10 mouse cellular contexts compared by ENCODE assay signal in the genomic region with DNA sequence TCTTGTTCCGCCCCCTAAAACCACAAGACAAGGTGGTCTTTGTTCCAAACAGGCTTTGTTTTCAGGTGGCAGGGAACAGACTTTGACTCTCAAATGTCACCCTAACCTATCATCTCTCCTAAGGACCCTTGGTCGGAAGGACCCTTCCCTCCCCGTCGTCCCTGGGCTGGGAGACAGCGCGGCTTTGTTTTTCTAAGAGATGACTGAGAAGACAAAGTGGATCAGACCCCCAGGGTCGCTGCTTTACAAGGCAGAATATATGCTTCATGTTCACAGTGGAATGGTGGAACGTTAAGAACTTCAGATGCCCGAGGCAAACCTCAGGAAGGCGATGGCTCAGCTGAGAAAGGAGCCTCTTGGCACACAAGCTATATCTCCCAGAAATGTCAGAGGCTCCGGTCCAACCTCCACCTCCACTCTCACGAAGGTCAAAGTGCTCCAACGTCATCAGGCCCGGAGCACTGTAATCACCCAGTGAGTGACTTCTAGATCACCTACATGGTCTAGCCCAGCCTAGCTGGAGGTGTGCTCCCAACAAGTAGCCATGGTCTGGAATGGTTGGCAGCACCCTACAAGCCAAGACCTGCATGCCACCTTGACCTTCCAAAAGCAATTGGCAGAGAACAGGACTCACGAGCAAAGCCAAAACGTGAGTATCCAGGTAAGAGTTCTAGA. TPM values are rescaled to one million over a fixed set of nuclear protein-coding genes. Genes with fewer than 3 reads are reported as not detected.
DNase-seq lines count a peak whose midpoint lies in the region; ATAC-seq and TF ChIP-seq lines count a peak whose summit lies in the region.
"Had no signal": no experiment of that assay in that cellular context is flagged by ENCODE, and none has a peak within 500 bp of the region (broad histone marks: within the 10 kb centered on the region; RNA-seq: fewer than 3 reads in every experiment).

No protein-coding gene starts in this region.

- no peaks in the 10 kb centered on the region for H3K36me3 ChIP-seq in heart, embryonic 11.5 days (ENCODE audit: control insufficient read depth, insufficient read depth, low read length)
- H3K36me3 ChIP-seq in ES-Bruce4 (ENCODE audit: control insufficient read depth, insufficient read depth, low read length, poor library complexity, severe bottlenecking) = no peaks in the 10 kb centered on the region
- no peaks in the 10 kb centered on the region for H3K36me3 ChIP-seq in forebrain, embryonic 16.5 days (ENCODE audit: control insufficient read depth, insufficient read depth)
- H3K36me3 ChIP-seq in limb, embryonic 15.5 days = no peaks in the 10 kb centered on the region

- H3K9ac ChIP-seq in heart, embryonic 11.5 days (ENCODE audit: low read depth, low read length) = peak overlapping the region; percentile 66
- H3K9ac ChIP-seq in ES-Bruce4 (ENCODE audit: low read depth, poor library complexity, severe bottlenecking) = peak overlapping the region; percentile 45
- peak overlapping the region; percentile 54 for H3K9ac ChIP-seq in forebrain, embryonic 16.5 days (replicated peaks; ENCODE audit: low read depth, low read length)
- H3K9ac ChIP-seq in limb, embryonic 15.5 days = no peak overlapping the region

- no peak for TF ChIP-seq POLR2A in ES-Bruce4 (IDR thresholded peaks at IDR 0.05; ENCODE audit: insufficient read depth, low read length)

- ATAC-seq in heart, embryonic 11.5 days (replicated peaks; ENCODE audit: insufficient number of reproducible peaks, low FRiP score, low TSS enrichment) = no peak
- ATAC-seq in forebrain, embryonic 16.5 days = no peak
- ATAC-seq in limb, embryonic 15.5 days (ENCODE audit: insufficient number of reproducible peaks, low FRiP score, low TSS enrichment, low read depth) = no peak

- H3K4me3 ChIP-seq in heart, embryonic 11.5 days (ENCODE audit: low read depth, low read length) = no peak overlapping the region
- H3K4me3 ChIP-seq in ES-Bruce4 (ENCODE audit: low read depth, low read length) = no peak overlapping the region
- no peak overlapping the region for H3K4me3 ChIP-seq in forebrain, embryonic 16.5 days (replicated peaks; ENCODE audit: low read length)
- peak overlapping the region; percentile 19; the same call in 1 of the 2 replicates for H3K4me3 ChIP-seq in limb, embryonic 15.5 days

- TF ChIP-seq EP300 in ES-Bruce4 (IDR thresholded peaks at IDR 0.05; ENCODE audit: insufficient read depth, low read depth, low read length) = no peak

- no peaks in the 10 kb centered on the region for H3K27me3 ChIP-seq in heart, embryonic 11.5 days (ENCODE audit: control insufficient read depth, insufficient read depth, low read length)
- no peaks in the 10 kb centered on the region for H3K27me3 ChIP-seq in ES-Bruce4 (ENCODE audit: control insufficient read depth, insufficient read depth, low read length, poor library complexity, severe bottlenecking)
- no peaks in the 10 kb centered on the region for H3K27me3 ChIP-seq in forebrain, embryonic 16.5 days (replicated peaks; ENCODE audit: control insufficient read depth, insufficient read depth, low read length)
- no peaks in the 10 kb centered on the region for H3K27me3 ChIP-seq in limb, embryonic 15.5 days

- TF ChIP-seq CTCF in ES-Bruce4 (IDR thresholded peaks at IDR 0.05; ENCODE audit: low read depth, low read length) = no peak

- H3K27ac ChIP-seq in heart, embryonic 11.5 days (ENCODE audit: low read depth, low read length) = peak overlapping the region; percentile 96
- peak overlapping the region; percentile 89 for H3K27ac ChIP-seq in ES-Bruce4 (ENCODE audit: insufficient read depth, low read length)
- H3K27ac ChIP-seq in forebrain, embryonic 16.5 days (ENCODE audit: low read length) = peak overlapping the region; percentile 65; the same call in 1 of the 2 replicates
- H3K27ac ChIP-seq in limb, embryonic 15.5 days = peak overlapping the region; percentile 88

- no peaks in the 10 kb centered on the region for H3K9me3 ChIP-seq in heart, embryonic 11.5 days (replicated peaks; ENCODE audit: control insufficient read depth, low read length)
- no peaks in the 10 kb centered on the region for H3K9me3 ChIP-seq in ES-Bruce4 (replicated peaks; ENCODE audit: control insufficient read depth, insufficient read depth, low read length, poor library complexity, severe bottlenecking)
- no peaks in the 10 kb centered on the region for H3K9me3 ChIP-seq in forebrain, embryonic 16.5 days (ENCODE audit: control insufficient read depth, low read length)
- no peaks in the 10 kb centered on the region for H3K9me3 ChIP-seq in limb, embryonic 15.5 days

- H3K4me2 ChIP-seq in heart, embryonic 11.5 days = peak overlapping the region; percentile 53
- peak overlapping the region; percentile 40 for H3K4me2 ChIP-seq in forebrain, embryonic 16.5 days (ENCODE audit: low read length)
- H3K4me2 ChIP-seq in limb, embryonic 15.5 days = peak overlapping the region; percentile 44; the same call in 1 of the 2 replicates

- H3K4me1 ChIP-seq in heart, embryonic 11.5 days (ENCODE audit: control insufficient read depth, insufficient read depth, low read length) = peaks cover 88% of the 10 kb centered on the region
- peaks cover 24% of the 10 kb centered on the region for H3K4me1 ChIP-seq in ES-Bruce4 (ENCODE audit: control insufficient read depth, insufficient read depth, low read length)
- H3K4me1 ChIP-seq in forebrain, embryonic 16.5 days (replicated peaks; ENCODE audit: control insufficient read depth, insufficient read depth, low read length) = peaks cover 68% of the 10 kb centered on the region
- H3K4me1 ChIP-seq in limb, embryonic 15.5 days = peaks cover 86% of the 10 kb centered on the region

- 22% methylated on average over 16 of the region's 16 CpGs for WGBS in heart, embryonic 11.5 days (ENCODE audit: insufficient replicate concordance)
- 33% methylated on average over 16 of the region's 16 CpGs for WGBS in forebrain, embryonic 16.5 days
- WGBS in limb, embryonic 15.5 days = 23% methylated on average over 16 of the region's 16 CpGs

- no peak for DNase-seq in heart, adult 9 months (ENCODE audit: low spot score in 2 of 2)
- no peak for DNase-seq in layer of hippocampus, adult 11-12 months (ENCODE audit: low spot score)
- DNase-seq in B cell, adult 2 months = no peak
- no peak for DNase-seq in thymus, postnatal 4 days
- DNase-seq: cerebellum, adult 18-20 months; heart, adult 11 months had no signal

RNA-seq across cellular contexts. Expression of a gene that starts 9.5 kb away (rescaled TPM):
- 18.8 and 22.8 TPM in 2 replicates for polyA plus RNA-seq in heart, embryonic 11.5 days (2014; fragmentation: Nextera tagmentation; extraction: Ambion mirVana)
- 110 and 113 TPM in 2 replicates for polyA plus RNA-seq in ES-Bruce4 (2011; ENCODE audit: insufficient read depth, insufficient read length, low read depth, missing spikeins)
- 33.9 and 36.5 TPM in 2 replicates for polyA plus RNA-seq in forebrain, embryonic 16.5 days (2015; fragmentation: Nextera tagmentation; extraction: Ambion mirVana)
- polyA plus RNA-seq in limb, embryonic 15.5 days (2015; fragmentation: Nextera tagmentation; extraction: Ambion mirVana) = 122 and 123 TPM in 2 replicates

RNA-seq across cellular contexts. Expression of a gene that starts 26.0 kb away (rescaled TPM):
- 16.5 and 18.0 TPM in 2 replicates for polyA plus RNA-seq in heart, embryonic 11.5 days (2014; fragmentation: Nextera tagmentation; extraction: Ambion mirVana)
- 10.1 TPM in 2 replicates for polyA plus RNA-seq in ES-Bruce4 (2011; ENCODE audit: insufficient read depth, insufficient read length, low read depth, missing spikeins)
- 42.8 and 43.9 TPM in 2 replicates for polyA plus RNA-seq in forebrain, embryonic 16.5 days (2015; fragmentation: Nextera tagmentation; extraction: Ambion mirVana)
- polyA plus RNA-seq in limb, embryonic 15.5 days (2015; fragmentation: Nextera tagmentation; extraction: Ambion mirVana) = 20.5 and 22.3 TPM in 2 replicates

RNA-seq across cellular contexts. Expression of a gene that starts 26.2 kb away (rescaled TPM):
- 110 and 119 TPM in 2 replicates for polyA plus RNA-seq in heart, embryonic 11.5 days (2014; fragmentation: Nextera tagmentation; extraction: Ambion mirVana)
- 65.8 and 70.9 TPM in 2 replicates for polyA plus RNA-seq in ES-Bruce4 (2011; ENCODE audit: insufficient read depth, insufficient read length, low read depth, missing spikeins)
- polyA plus RNA-seq in forebrain, embryonic 16.5 days (2015; fragmentation: Nextera tagmentation; extraction: Ambion mirVana) = 66.1 and 74.9 TPM in 2 replicates
- 88.4 and 91.3 TPM in 2 replicates for polyA plus RNA-seq in limb, embryonic 15.5 days (2015; fragmentation: Nextera tagmentation; extraction: Ambion mirVana)

RNA-seq across cellular contexts. Expression of a gene that starts 30.3 kb away (rescaled TPM):
- polyA plus RNA-seq in heart, embryonic 11.5 days (2014; fragmentation: Nextera tagmentation; extraction: Ambion mirVana) = 33.6 and 36.2 TPM in 2 replicates
- 67.1 and 74.8 TPM in 2 replicates for polyA plus RNA-seq in ES-Bruce4 (2011; ENCODE audit: insufficient read depth, insufficient read length, low read depth, missing spikeins)
- 38.8 and 42.8 TPM in 2 replicates for polyA plus RNA-seq in forebrain, embryonic 16.5 days (2015; fragmentation: Nextera tagmentation; extraction: Ambion mirVana)
- 53.4 and 63.3 TPM in 2 replicates for polyA plus RNA-seq in limb, embryonic 15.5 days (2015; fragmentation: Nextera tagmentation; extraction: Ambion mirVana)

RNA-seq across cellular contexts. Expression of a gene that starts 54.3 kb away (rescaled TPM):
- 37.0 and 40.8 TPM in 2 replicates for polyA plus RNA-seq in heart, embryonic 11.5 days (2014; fragmentation: Nextera tagmentation; extraction: Ambion mirVana)
- 48.5 and 60.2 TPM in 2 replicates for polyA plus RNA-seq in ES-Bruce4 (2011; ENCODE audit: insufficient read depth, insufficient read length, low read depth, missing spikeins)
- polyA plus RNA-seq in forebrain, embryonic 16.5 days (2015; fragmentation: Nextera tagmentation; extraction: Ambion mirVana) = 47.7 and 51.1 TPM in 2 replicates
- 64.6 and 66.9 TPM in 2 replicates for polyA plus RNA-seq in limb, embryonic 15.5 days (2015; fragmentation: Nextera tagmentation; extraction: Ambion mirVana)
